Mouse (Mus musculus) bone marrow, adult 2 months (tissue): Measurements from ENCODE around the gene Pou2f1. TPM values are rescaled to one million over a fixed set of nuclear protein-coding genes. Genes with fewer than 3 reads are reported as not detected.

Experiments
- H3K27ac ChIP-seq: fragments of 200-500 bp; 2 replicates; pipeline ENCODE4 v1.5.1; 2012; ENCODE audit warnings: low read depth, mild to moderate bottlenecking, control low read depth, inconsistent platforms, low read length; ENCODE audit not compliant: control insufficient read depth, poor library complexity, insufficient read depth
- H3K4me1 ChIP-seq: fragments of 200-500 bp; 2 replicates; pipeline ENCODE4 v1.6.1; 2011; ENCODE audit warnings: low read length; ENCODE audit not compliant: control insufficient read depth, insufficient read depth
- H3K4me3 ChIP-seq: fragments of 200-500 bp; replicated peaks from 2 replicates; pipeline ENCODE3; 2011; ENCODE audit warnings: mild to moderate bottlenecking, low read depth, low read length, control low read depth; ENCODE audit not compliant: control insufficient read depth
- CTCF ChIP-seq: fragments of 200-500 bp; IDR thresholded peaks from 2 replicates; pipeline ENCODE4 v1.5.1; 2011; ENCODE audit warnings: low read length, control low read depth; ENCODE audit not compliant: control insufficient read depth, insufficient read depth
- POLR2A ChIP-seq: fragments of 200-500 bp; IDR thresholded peaks from 2 replicates; pipeline ENCODE4 v1.6.1; 2011; ENCODE audit warnings: low read depth, mild to moderate bottlenecking, control low read depth, low read length, borderline replicate concordance; ENCODE audit not compliant: control insufficient read depth
- WGBS: fragments of 180-500 bp; shearing (Covaris S2); methylation state at CpG from one replicate; pipeline ENCODE4 v1.1.7; 2018; 5-methylcytosine and 5-hydroxymethylcytosine counted together
- polyA plus RNA-seq: library from polyadenylated mRNA; stranded (reverse); fragments of >200 nt; gene quantifications from 2 replicates; pipeline ENCODE4 v1.2.4, GENCODE M21; 2011; ENCODE audit warnings: low replicate concordance; ENCODE audit not compliant: missing spikeins, insufficient read depth, insufficient read length

The Pou2f1 gene
- polyA plus RNA-seq, result 7.2 and 9.1 TPM in 2 replicates

- TF ChIP-seq POLR2A (peak; percentile 72; the same call in 1 of the 2 replicates), CTCF (peak; percentile 58; the same call in 1 of the 2 replicates)
- Histone ChIP-seq H3K4me1 (peaks cover 2% of the 10 kb centered on the region; the same call in 1 of the 2 replicates), H3K4me3 (peak within 1 kb of the TSS; percentile 100), H3K27ac (peak within 1 kb of the TSS; percentile 98)
- under 1% methylated on average over 61 of the region's 61 CpGs for WGBS
These were observed at the start of gene Pou2f1 for GRCm38 (mm10) chr1:166002520-166003155. Gene Pou2f1 (minus strand): TSS chr1:166002678.

GRCm38 (mm10) chr1:166049046-166049827, 46.8 kb upstream of the Pou2f1 start:
- Histone ChIP-seq H3K4me3 (no peak overlapping the region), H3K4me1 (no peaks in the 10 kb centered on the region; the same call in 1 of the 2 replicates), H3K27ac (no peak overlapping the region)
- TF ChIP-seq POLR2A (no peak), CTCF (no peak)
- WGBS, result 52% methylated on average over 11 of the region's 11 CpGs

- H3K4me1 ChIP-seq, result no peaks in the 10 kb centered on the region; the same call in 1 of the 2 replicates
These were observed 45.9 kb upstream of the Pou2f1 start for GRCm38 (mm10) chr1:166048230-166048911.

GRCm38 (mm10) chr1:166047505-166048170, 45.2 kb upstream of the Pou2f1 start:
- TF ChIP-seq POLR2A (no peak), CTCF (no peak)
- Histone ChIP-seq H3K4me1 (no peaks in the 10 kb centered on the region; the same call in 1 of the 2 replicates), H3K27ac (no peak overlapping the region), H3K4me3 (peak overlapping the region; percentile 47)
- 11% methylated on average over 25 of the region's 25 CpGs for WGBS

More at GRCm38 (mm10) chr1:166048230-166048911, 45.9 kb upstream of the Pou2f1 start:
- WGBS, result under 1% methylated on average over 23 of the region's 23 CpGs
- TF ChIP-seq CTCF (no peak), POLR2A (no peak)
- peak overlapping the region; percentile 26 for H3K4me3 ChIP-seq
- H3K27ac ChIP-seq, result no peak overlapping the region

- H3K4me3 ChIP-seq, result no peak overlapping the region
- H3K4me1 ChIP-seq, result no peaks in the 10 kb centered on the region; the same call in 1 of the 2 replicates
- TF ChIP-seq CTCF (no peak), POLR2A (no peak)
- 80% methylated on average over 4 of the region's 4 CpGs for WGBS
- no peak overlapping the region for H3K27ac ChIP-seq
These were observed 43.4 kb upstream of the Pou2f1 start for GRCm38 (mm10) chr1:166045894-166046197.

- TF ChIP-seq POLR2A (no peak), CTCF (no peak)
- Histone ChIP-seq H3K4me1 (no peaks in the 10 kb centered on the region; the same call in 1 of the 2 replicates), H3K4me3 (no peak overlapping the region), H3K27ac (no peak overlapping the region)
- WGBS, result 83% methylated on average over 14 of the region's 14 CpGs
These were observed 42.8 kb upstream of the Pou2f1 start for GRCm38 (mm10) chr1:166045060-166045893.

- 79% methylated on average over 21 of the region's 21 CpGs for WGBS
- Histone ChIP-seq H3K4me1 (no peaks in the 10 kb centered on the region; the same call in 1 of the 2 replicates), H3K4me3 (no peak overlapping the region), H3K27ac (no peak overlapping the region; the same call in 1 of the 2 replicates)
- TF ChIP-seq POLR2A (no peak), CTCF (no peak)
These were observed 41.1 kb upstream of the Pou2f1 start for GRCm38 (mm10) chr1:166043451-166044149.

- 81% methylated on average over 1 of the region's 1 CpGs for WGBS
- Histone ChIP-seq H3K4me1 (no peaks in the 10 kb centered on the region), H3K4me3 (no peak overlapping the region), H3K27ac (no peak overlapping the region)
- no peak for TF ChIP-seq CTCF
- TF ChIP-seq POLR2A, result no peak
These were observed 39.0 kb upstream of the Pou2f1 start for GRCm38 (mm10) chr1:166041501-166041900.
